Mouse (Mus musculus) myocyte (in vitro differentiated cells): ENCODE data around the gene Zfp39.

Experiments used
- CEBPB ChIP-seq: IDR thresholded peaks from 2 replicates; pipeline ENCODE4 v1.6.1; 2011; ENCODE audit warnings: mild to moderate bottlenecking, moderate library complexity; ENCODE audit not compliant: poor library complexity, insufficient read depth, severe bottlenecking
- MYOD1 ChIP-seq, 3 experiments: IDR thresholded peaks; one replicate each; pipeline ENCODE4 v1.6.1; 2011; ENCODE audit warnings: control low read depth in 2 of 3, low read depth in 2 of 3, mild to moderate bottlenecking in 2 of 3, moderate library complexity in 1 of 3; ENCODE audit not compliant: insufficient read length in 2 of 3, control insufficient read depth in 1 of 3
- POLR2A ChIP-seq: IDR thresholded peaks from one replicate; pipeline ENCODE4 v1.6.1; 2011; ENCODE audit warnings: low read depth, mild to moderate bottlenecking, control low read depth, moderate library complexity; ENCODE audit not compliant: insufficient read length
- POLR2AphosphoS2 ChIP-seq: IDR thresholded peaks from one replicate; pipeline ENCODE4 v1.6.1; 2011; ENCODE audit warnings: low read depth, control low read depth; ENCODE audit not compliant: insufficient read length
- USF1 ChIP-seq: IDR thresholded peaks from one replicate; pipeline ENCODE4 v1.6.1; 2011; ENCODE audit warnings: low read depth, mild to moderate bottlenecking, control low read depth, moderate library complexity

DNA sequence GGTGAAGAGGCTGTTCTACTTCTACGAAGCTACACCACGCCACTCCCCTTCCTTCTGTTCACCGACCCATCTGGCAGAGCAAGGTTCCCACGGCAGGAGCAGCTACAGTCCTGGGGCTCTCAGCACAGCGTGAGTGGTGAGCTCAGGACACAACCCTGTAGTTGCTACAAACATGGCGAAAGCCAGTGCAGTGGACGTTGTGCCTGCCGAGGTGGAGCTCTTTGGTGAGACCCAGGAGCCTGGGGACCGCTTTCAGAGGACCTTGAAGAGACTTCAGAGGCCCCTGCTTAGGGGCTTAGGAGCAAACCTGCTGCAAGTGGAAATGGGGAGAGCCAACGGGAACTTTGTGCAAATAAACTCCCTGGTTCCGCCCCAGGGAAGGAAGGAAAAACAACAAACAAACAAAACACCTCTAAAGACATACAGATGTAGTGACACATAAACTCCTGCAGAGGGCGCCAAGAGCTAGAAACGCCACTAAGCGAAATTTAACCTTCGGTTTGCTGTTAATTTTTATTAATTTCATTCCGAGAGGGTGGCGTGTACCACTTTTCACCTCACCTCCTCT lies 10.5 kb upstream of the Zfp39 start:
- TF ChIP-seq MYOD1 (IDR thresholded peaks at IDR 0.05; ENCODE audit: control insufficient read depth in 1 of 3, insufficient read length in 2 of 3, low read depth in 2 of 3), result no peak
- no peak for TF ChIP-seq POLR2A
- no peak for TF ChIP-seq POLR2AphosphoS2
- no peak for TF ChIP-seq CEBPB
- TF ChIP-seq USF1, result no peak
